Mouse (Mus musculus): ENCODE measurements around the gene Anpep. TPM values are rescaled to one million over a fixed set of nuclear protein-coding genes. Genes with fewer than 3 reads are reported as not detected.

Anpep gene
- total and polyA plus RNA-seq, 3 experiments: 7.6 to 77.2 (median 40.2) TPM

DNA sequence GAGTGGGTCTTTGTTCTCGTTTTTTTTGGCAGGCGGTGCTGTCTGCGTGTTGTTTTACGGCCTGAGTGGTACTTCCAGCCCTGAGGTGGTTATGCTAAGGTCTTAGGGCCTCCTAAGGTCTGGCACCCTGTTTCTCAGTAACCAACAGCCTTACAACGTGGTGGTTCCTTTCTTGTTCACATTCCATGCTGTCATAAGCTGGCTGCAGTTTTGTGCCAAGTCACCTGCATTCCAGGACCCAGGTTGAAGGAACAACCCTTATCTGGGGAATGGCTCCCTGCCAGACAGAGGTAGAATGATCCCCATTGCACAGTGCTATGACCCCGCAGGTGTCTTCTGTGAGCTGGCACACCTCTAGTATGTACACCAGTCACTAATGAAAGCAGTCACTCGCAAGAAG is 7.6 kb upstream of the Anpep start:
- no peak for DNase-seq (ENCODE audit: low read depth, low spot score)
- H3K27ac ChIP-seq (ENCODE audit: control insufficient read depth, low read depth, low read length): no peak overlapping the region
- peaks cover 0 to 3% of the 10 kb centered on the region in 2 experiments; a peak in 2 of 4 replicates for H3K36me3 ChIP-seq (ENCODE audit: control insufficient read depth in 1 of 2, insufficient read depth in 2 of 2, low read length in 2 of 2)
- H3K9ac ChIP-seq (ENCODE audit: control insufficient read depth, low read depth, low read length, poor library complexity, severe bottlenecking): no peak overlapping the region
- H3K4me3 ChIP-seq (ENCODE audit: control insufficient read depth in 1 of 2, insufficient read depth in 1 of 2, low read depth in 2 of 2, low read length in 2 of 2): no peak overlapping the region
- H3K4me1 ChIP-seq (ENCODE audit: control insufficient read depth in 1 of 2, insufficient read depth in 2 of 2, low read length in 2 of 2): 0 out of 4 replicates have a peak, but pooled peaks cover 0 to 5% of the 10 kb centered on the region in 2 experiments
- H3K27me3 ChIP-seq (ENCODE audit: control insufficient read depth in 1 of 2, insufficient read depth in 2 of 2, low read length in 2 of 2): no peaks in the 10 kb centered on the region; a peak in 1 of 4 replicates
- H3K9me3 ChIP-seq (replicated peaks; ENCODE audit: insufficient read depth, low read length): no peaks in the 10 kb centered on the region
- H3K79me2 ChIP-seq (ENCODE audit: control insufficient read depth, insufficient read depth, low read length, poor library complexity): no peaks in the 10 kb centered on the region
- TF ChIP-seq E2F4 (IDR thresholded peaks at IDR 0.05; ENCODE audit: borderline replicate concordance, low read depth, low read length): no peak
- no peak for TF ChIP-seq TAL1 (IDR thresholded peaks at IDR 0.05; ENCODE audit: low read length)
- no peak for TF ChIP-seq GABPA (IDR thresholded peaks at IDR 0.05; ENCODE audit: low read depth, low read length)
- TF ChIP-seq ZKSCAN1 (IDR thresholded peaks at IDR 0.05; ENCODE audit: low read depth, low read length): no peak
- no peak for TF ChIP-seq GATA1 (IDR thresholded peaks at IDR 0.05; ENCODE audit: low read depth, low read length)
- TF ChIP-seq CTCF (IDR thresholded peaks at IDR 0.05 in 2 of 3, conservative IDR thresholded peaks at IDR 0.05 in 1 of 3; ENCODE audit: control insufficient read depth in 1 of 3, insufficient read depth in 1 of 3, low read depth in 2 of 3, low read length in 3 of 3, poor library complexity in 1 of 3, severe bottlenecking in 1 of 3): no peak
- no peak for TF ChIP-seq MAZ (IDR thresholded peaks at IDR 0.05; ENCODE audit: low read depth, low read length)
- TF ChIP-seq POLR2AphosphoS5 (IDR thresholded peaks at IDR 0.05; ENCODE audit: borderline replicate concordance, low read depth, low read length): no peak
- TF ChIP-seq POLR2A (IDR thresholded peaks at IDR 0.05; ENCODE audit: control insufficient read depth in 1 of 2, insufficient read depth in 1 of 2, low read depth in 1 of 2, low read length in 2 of 2, poor library complexity in 1 of 2): no peak
- TF ChIP-seq MYC (IDR thresholded peaks at IDR 0.05; ENCODE audit: low read depth, low read length): no peak
- no peak for TF ChIP-seq KAT2A (conservative IDR thresholded peaks at IDR 0.05; ENCODE audit: low read depth, low read length)
- no peak for TF ChIP-seq ZC3H11A (IDR thresholded peaks at IDR 0.05; ENCODE audit: low read depth, low read length)
- TF ChIP-seq USF2 (IDR thresholded peaks at IDR 0.05; ENCODE audit: borderline replicate concordance in 1 of 2, insufficient read depth in 1 of 2, low read depth in 1 of 2, low read length in 2 of 2): no peak
- no peak for TF ChIP-seq RCOR1 (IDR thresholded peaks at IDR 0.05; ENCODE audit: low read depth, low read length)
- TF ChIP-seq NELFE (IDR thresholded peaks at IDR 0.05; ENCODE audit: low read depth, low read length): no peak
- TF ChIP-seq EP300 (IDR thresholded peaks at IDR 0.05; ENCODE audit: low read depth in 1 of 2, low read length in 2 of 2): no peak
- no peak for TF ChIP-seq POLR2AphosphoS2 (IDR thresholded peaks at IDR 0.05; ENCODE audit: low read length)
- no peak for TF ChIP-seq MEF2A (IDR thresholded peaks at IDR 0.05; ENCODE audit: extremely low read depth, insufficient replicate concordance, low read depth, low read length, poor library complexity, severe bottlenecking)

DNA sequence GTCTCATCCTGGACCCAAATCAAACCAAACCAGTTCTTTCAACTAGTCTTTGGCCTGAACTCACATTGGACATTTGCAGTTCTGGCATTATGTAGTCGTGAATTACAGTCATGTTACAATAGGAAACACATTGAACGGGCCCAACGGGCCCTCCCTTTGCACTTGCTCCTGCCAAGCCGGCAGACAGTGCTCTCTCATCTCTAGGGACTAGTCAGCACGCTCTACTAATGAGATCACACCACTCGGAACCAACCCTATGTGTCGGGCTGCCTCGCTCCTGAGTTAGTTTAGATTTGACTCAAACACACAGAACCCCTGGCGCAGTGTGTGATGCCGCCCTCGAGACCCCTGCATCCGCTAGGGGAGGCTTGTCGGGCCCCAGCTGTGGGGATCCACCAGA is 7.0 kb upstream of the Anpep start:
- Histone ChIP-seq H3K27ac (ENCODE audit: control insufficient read depth, low read depth, low read length) (no peak overlapping the region), H3K9me3 (replicated peaks; ENCODE audit: insufficient read depth, low read length) (no peaks in the 10 kb centered on the region), H3K4me3 (ENCODE audit: control insufficient read depth in 1 of 2, insufficient read depth in 1 of 2, low read depth in 2 of 2, low read length in 2 of 2) (no peak overlapping the region), H3K27me3 (ENCODE audit: control insufficient read depth in 1 of 2, insufficient read depth in 2 of 2, low read length in 2 of 2) (no peaks in the 10 kb centered on the region; a peak in 2 of 4 replicates), H3K9ac (ENCODE audit: control insufficient read depth, low read depth, low read length, poor library complexity, severe bottlenecking) (no peak overlapping the region), H3K36me3 (ENCODE audit: control insufficient read depth in 1 of 2, insufficient read depth in 2 of 2, low read length in 2 of 2) (peaks cover 0 to 3% of the 10 kb centered on the region in 2 experiments; a peak in 2 of 4 replicates), H3K4me1 (ENCODE audit: control insufficient read depth in 1 of 2, insufficient read depth in 2 of 2, low read length in 2 of 2) (0 out of 4 replicates have a peak, but pooled peaks cover 0 to 5% of the 10 kb centered on the region in 2 experiments), H3K79me2 (ENCODE audit: control insufficient read depth, insufficient read depth, low read length, poor library complexity) (no peaks in the 10 kb centered on the region)
- no peak for TF ChIP-seq UBTF (IDR thresholded peaks at IDR 0.05; ENCODE audit: borderline replicate concordance, insufficient read depth, low read depth, low read length)
- TF ChIP-seq MYC (IDR thresholded peaks at IDR 0.05; ENCODE audit: low read depth, low read length): no peak
- DNase-seq (ENCODE audit: low read depth, low spot score): no peak
